ENCODE assay signal across 33 mouse cellular contexts in genomic region chr3:123592072-123592471, GRCm38 (mm10).
"Had no signal": no experiment of that assay in that cellular context is flagged by ENCODE, and none has a peak within 500 bp of the region (broad histone marks: within the 10 kb centered on the region; RNA-seq: fewer than 3 reads in every experiment).

No protein-coding gene starts in this region.

- H3K27ac ChIP-seq: heart, embryonic 10.5 days; heart, embryonic 13.5 days; heart, embryonic 15.5 days; hindbrain, embryonic 10.5 days; hindbrain, embryonic 12.5 days; hindbrain, embryonic 13.5 days; hindbrain, embryonic 14.5 days; hindbrain, embryonic 15.5 days; hindbrain, postnatal 0 days; intestine, embryonic 15.5 days; kidney, embryonic 15.5 days; kidney, postnatal 0 days; layer of hippocampus, adult 2 months had no signal

- H3K9me3 ChIP-seq: heart, embryonic 10.5 days; heart, embryonic 12.5 days; heart, embryonic 15.5 days; hindbrain, embryonic 10.5 days; hindbrain, embryonic 12.5 days; hindbrain, embryonic 13.5 days; hindbrain, embryonic 15.5 days; intestine, embryonic 15.5 days; kidney, embryonic 15.5 days had no signal

- H3K27me3 ChIP-seq: heart, embryonic 12.5 days; heart, embryonic 13.5 days; heart, embryonic 15.5 days; hindbrain, embryonic 12.5 days; hindbrain, embryonic 13.5 days; hindbrain, embryonic 15.5 days; intestine, embryonic 15.5 days; kidney, embryonic 15.5 days had no signal

- H3K9ac ChIP-seq: heart, embryonic 12.5 days; heart, embryonic 13.5 days; heart, embryonic 15.5 days; hindbrain, embryonic 12.5 days; hindbrain, embryonic 13.5 days; hindbrain, embryonic 14.5 days; hindbrain, embryonic 15.5 days; intestine, embryonic 15.5 days; kidney, embryonic 15.5 days had no signal

- H3K4me2 ChIP-seq: heart, embryonic 11.5 days; heart, embryonic 12.5 days; heart, embryonic 13.5 days; heart, embryonic 15.5 days; hindbrain, embryonic 12.5 days; hindbrain, embryonic 13.5 days; hindbrain, embryonic 14.5 days; hindbrain, embryonic 15.5 days; intestine, embryonic 15.5 days; kidney, embryonic 15.5 days had no signal

- DNase-seq: heart, postnatal 10 days; heart, postnatal 14 days; heart, postnatal 36 days; heart, postnatal 4 days; kidney, adult 11 months; kidney, adult 18-20 months; kidney, adult 2 months; kidney, adult 8-10 months; kidney, adult 9 months; kidney, postnatal 14 days; kidney, postnatal 25 days; kidney, postnatal 36 days; layer of hippocampus, adult 9-11 months; layer of hippocampus, postnatal 36 days had no signal

- H3K4me3 ChIP-seq: heart, embryonic 10.5 days; heart, embryonic 12.5 days; heart, embryonic 13.5 days; heart, embryonic 15.5 days; hindbrain, embryonic 10.5 days; hindbrain, embryonic 12.5 days; hindbrain, embryonic 13.5 days; hindbrain, embryonic 15.5 days; intestine, embryonic 15.5 days; kidney, embryonic 15.5 days; layer of hippocampus, adult 2 months had no signal

- H3K36me3 ChIP-seq: heart, embryonic 10.5 days; heart, embryonic 12.5 days; heart, embryonic 13.5 days; heart, embryonic 15.5 days; hindbrain, embryonic 10.5 days; hindbrain, embryonic 12.5 days; hindbrain, embryonic 13.5 days; hindbrain, embryonic 15.5 days; intestine, embryonic 15.5 days; kidney, embryonic 15.5 days had no signal

- ATAC-seq: hindbrain, embryonic 16.5 days; hindbrain, postnatal 0 days; inflammation-experienced regulatory T-cells, adult 6 months; intestine, embryonic 15.5 days; intestine, embryonic 16.5 days; intestine, postnatal 0 days had no signal

- H3K4me1 ChIP-seq: heart, embryonic 10.5 days; heart, embryonic 12.5 days; heart, embryonic 13.5 days; heart, embryonic 15.5 days; hindbrain, embryonic 10.5 days; hindbrain, embryonic 12.5 days; hindbrain, embryonic 13.5 days; hindbrain, embryonic 15.5 days; intestine, embryonic 15.5 days; kidney, embryonic 15.5 days had no signal
